Mouse (Mus musculus) kidney, postnatal 25 days (tissue): ENCODE measurements around the gene Dthd1.

Source experiments
- DNase-seq, 2 experiments: peaks; one replicate each; pipeline ENCODE4 v3.0.0; 2021; ENCODE audit warnings: mixed read lengths in 2 of 2

Dthd1 gene

GRCm38 (mm10) chr5:62813402-62814071 is at the start of gene Dthd1:
TSS of gene Dthd1 (plus strand) at chr5:62813823.
- no peak for DNase-seq

GRCm38 (mm10) chr5:62764161-62764560 is 49.5 kb upstream of the Dthd1 start:
- no peak for DNase-seq

- DNase-seq = peak in 1 of 2 experiments; percentile 11
Observed at GRCm38 (mm10) chr5:62765459-62765783, 48.2 kb upstream of the Dthd1 start.

GRCm38 (mm10) chr5:62765784-62766701 is 47.6 kb upstream of the Dthd1 start, which contains the start of gene Arap2:
TSS of gene Arap2 (minus strand) at chr5:62766159.
- DNase-seq = peak; percentile 74 to 90

- DNase-seq = no peak
Observed at GRCm38 (mm10) chr5:62771775-62772599, 41.6 kb upstream of the Dthd1 start.

GRCm38 (mm10) chr5:62777804-62778203 is 35.8 kb upstream of the Dthd1 start:
- DNase-seq = no peak

GRCm38 (mm10) chr5:62778682-62779081 is 34.9 kb upstream of the Dthd1 start:
- no peak for DNase-seq

- no peak for DNase-seq
Observed at GRCm38 (mm10) chr5:62786809-62787208, 26.8 kb upstream of the Dthd1 start.

GRCm38 (mm10) chr5:62790921-62791564 is 22.6 kb upstream of the Dthd1 start:
- DNase-seq = no peak

- DNase-seq = no peak
Observed at GRCm38 (mm10) chr5:62792776-62793175, 20.8 kb upstream of the Dthd1 start.

GRCm38 (mm10) chr5:62814072-62814414 is 420 bp downstream of the Dthd1 start:
- DNase-seq = no peak

- DNase-seq = no peak
Observed at GRCm38 (mm10) chr5:62815741-62816140, 2.1 kb downstream of the Dthd1 start.

- no peak for DNase-seq
Observed at GRCm38 (mm10) chr5:62819567-62819966, 5.9 kb downstream of the Dthd1 start.

- DNase-seq = no peak
Observed at GRCm38 (mm10) chr5:62820363-62821271, 7.0 kb downstream of the Dthd1 start.

GRCm38 (mm10) chr5:62842955-62843730 is 29.5 kb downstream of the Dthd1 start:
- DNase-seq = no peak

- no peak for DNase-seq
Observed at GRCm38 (mm10) chr5:62846571-62847131, 33.0 kb downstream of the Dthd1 start.

GRCm38 (mm10) chr5:62851337-62851736 is 37.7 kb downstream of the Dthd1 start:
- DNase-seq = no peak

GRCm38 (mm10) chr5:62854361-62854844 is 40.8 kb downstream of the Dthd1 start:
- DNase-seq = no peak

- DNase-seq = no peak
Observed at GRCm38 (mm10) chr5:62857502-62857901, 43.9 kb downstream of the Dthd1 start.

GRCm38 (mm10) chr5:62858282-62858681 is 44.7 kb downstream of the Dthd1 start:
- DNase-seq = no peak
